Mouse (Mus musculus): Measurements from ENCODE around the gene Lpar2.

Lpar2 gene

DNA sequence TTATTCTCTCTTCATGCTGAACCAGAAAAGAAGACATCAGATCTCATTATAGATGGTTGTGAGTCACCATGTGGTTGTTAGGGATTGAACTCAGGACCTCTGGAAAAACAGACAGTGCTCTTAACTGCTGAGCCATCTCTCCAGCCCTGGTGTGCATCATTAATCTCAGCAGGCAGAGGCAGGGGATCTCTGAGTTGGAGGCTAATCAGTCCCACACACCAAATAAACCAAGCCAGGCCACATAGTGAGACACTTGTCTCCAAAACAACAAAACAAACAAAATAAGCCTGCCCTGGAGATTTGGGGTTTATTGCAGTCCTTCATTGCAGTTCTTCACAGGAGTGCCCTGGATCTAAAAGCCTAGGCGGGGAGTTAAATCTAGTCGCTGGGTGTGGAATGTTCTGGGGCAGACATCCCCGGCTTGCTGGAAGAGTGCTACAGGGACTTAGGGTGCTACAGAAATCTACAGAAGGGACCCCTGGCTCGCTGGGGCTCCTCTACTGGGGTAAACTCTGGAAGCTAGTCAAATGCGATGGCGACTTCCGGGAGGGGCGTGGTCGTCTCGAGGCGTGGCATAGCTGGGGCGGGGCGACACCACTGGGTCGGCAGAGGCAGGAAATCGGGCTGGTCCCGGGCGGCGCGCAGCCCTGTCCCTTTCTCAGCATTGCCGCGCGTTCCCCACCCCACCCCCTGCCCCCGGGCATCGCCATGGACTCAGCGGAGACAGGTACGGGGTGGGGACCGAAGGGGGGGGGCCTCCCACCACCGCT, 13.9 kb upstream of the Lpar2 start, which contains the start of gene Gmip:
TSS of gene Gmip (plus strand) at position 586 of the 770 bp plus-strand sequence.
- peak; percentile 85 for DNase-seq

DNA sequence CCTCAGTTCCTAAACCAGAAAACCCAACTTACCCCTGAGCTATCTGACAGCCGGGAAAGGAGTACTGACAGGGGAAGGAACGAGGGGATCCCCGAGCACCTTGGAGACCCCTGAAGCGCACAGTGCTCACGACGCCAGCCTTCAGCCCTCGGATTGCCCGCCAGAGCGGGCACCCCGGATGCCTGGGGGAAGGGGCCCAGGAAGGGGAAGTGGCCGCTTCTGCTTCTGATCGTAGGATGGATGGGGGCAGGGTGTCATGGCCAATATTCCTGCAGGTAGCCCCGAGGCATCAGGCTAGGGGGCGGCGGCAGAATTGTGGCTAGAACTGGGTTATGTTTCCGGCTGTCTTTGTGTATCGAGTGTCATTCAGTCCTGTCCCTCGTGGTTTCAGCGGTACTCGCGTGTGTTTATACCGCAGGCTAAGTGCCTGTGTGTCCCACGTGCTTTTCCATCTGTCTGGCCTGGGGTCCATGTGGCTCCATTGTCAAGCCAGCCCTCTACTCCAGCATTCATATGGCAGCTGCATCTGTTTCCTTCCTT, 13.3 kb upstream of the Lpar2 start:
- DNase-seq, result no peak

DNA sequence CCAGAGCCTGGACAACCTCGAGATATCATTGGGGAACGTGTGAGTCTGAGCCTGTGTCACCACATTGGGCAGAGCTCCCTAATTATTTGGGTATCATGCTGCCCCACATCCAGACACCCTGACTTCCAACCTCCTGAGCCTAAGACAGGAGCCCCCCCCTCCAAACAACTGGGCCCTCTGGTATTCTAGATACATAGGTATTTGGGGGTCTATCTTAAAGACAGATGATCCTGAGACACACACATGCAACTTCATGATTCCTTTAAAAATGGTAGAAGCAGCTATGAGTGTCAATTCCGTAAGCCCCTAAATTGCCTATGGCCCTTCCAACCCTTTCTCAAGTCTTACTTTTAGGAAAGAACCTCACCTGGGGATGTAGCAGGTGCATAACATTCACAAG, 12.4 kb upstream of the Lpar2 start:
- no peak for DNase-seq

DNA sequence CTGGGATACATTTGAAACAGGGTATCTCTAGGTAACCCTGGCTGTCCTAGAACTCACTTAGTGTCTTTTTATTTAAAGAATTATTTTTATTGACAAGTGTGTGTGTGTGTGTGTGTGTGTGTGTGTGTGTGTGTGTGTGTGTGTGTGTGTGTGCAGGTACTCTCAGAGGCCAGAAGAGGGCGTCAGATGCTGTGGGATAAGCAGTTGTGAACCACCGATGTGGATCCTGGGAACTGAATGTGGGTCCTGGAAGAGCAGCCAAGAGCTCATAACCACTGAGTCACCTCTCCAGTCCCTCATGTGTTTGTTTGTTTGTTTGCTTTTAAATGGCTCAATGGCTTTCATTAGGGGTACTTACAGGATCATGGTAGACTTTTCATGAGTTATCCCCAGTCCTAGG, 7.3 kb upstream of the Lpar2 start:
- DNase-seq, result no peak

DNA sequence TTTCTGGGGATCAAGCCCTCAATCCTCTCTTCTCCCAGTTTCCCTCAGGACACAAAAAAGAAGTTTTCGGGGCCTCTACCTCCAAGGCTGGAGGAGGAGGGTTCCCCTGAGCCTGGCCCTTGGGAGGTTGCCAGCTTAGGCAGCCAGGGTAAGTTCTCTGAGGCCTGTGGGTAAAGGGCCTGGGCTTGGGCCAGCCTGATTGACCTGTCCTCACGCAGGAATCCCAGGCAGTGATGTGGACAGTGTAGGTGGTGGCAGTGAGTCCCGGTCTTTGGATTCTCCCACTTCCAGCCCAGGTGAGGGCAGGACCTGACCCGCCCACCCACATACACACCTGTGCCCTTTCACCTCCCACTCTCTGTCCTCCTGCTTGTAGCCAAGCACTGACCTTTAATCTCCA, 6.8 kb upstream of the Lpar2 start:
- DNase-seq, result peak; percentile 49

DNA sequence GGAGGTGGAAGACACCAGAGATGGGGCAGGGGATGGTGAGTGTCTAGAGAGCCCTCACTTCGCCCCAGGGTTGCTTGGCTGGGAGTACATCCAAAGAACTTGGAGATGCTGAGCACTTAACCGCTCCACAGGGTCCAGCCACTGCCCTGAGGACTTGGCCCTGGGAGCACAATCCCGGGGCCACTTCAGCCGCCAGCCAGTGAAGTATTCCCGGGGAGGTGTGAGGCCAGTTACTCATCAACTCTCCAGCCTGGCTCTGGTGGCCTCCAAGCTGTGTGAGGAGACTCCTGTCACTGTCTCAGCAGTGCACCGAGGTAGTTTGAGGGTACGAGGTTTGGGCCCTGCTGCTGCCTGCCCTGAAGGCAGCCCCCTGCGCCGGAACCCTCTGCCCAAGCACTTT, 1.8 kb upstream of the Lpar2 start:
- peak; percentile 90 for DNase-seq

DNA sequence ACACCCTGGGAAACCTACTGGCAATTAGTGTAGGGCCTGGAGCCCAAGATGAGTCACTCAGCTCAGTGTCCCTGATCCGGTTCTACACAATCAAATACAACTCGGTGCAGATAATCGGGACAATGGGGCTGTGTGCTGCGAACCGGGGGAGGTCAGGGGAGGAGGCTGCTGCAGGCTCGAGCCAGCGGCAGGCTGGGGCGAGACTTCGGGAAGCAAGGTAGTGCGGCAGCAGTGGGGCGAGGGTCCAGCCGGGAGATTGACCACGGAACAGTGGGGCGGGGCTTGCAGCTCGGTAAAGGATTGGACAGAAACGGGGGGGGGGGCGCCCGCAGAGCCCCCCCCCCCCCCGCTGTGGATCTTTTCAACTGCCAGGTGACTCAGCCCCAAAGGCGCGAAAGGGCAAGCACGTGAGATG, 251 bp upstream of the Lpar2 start:
- DNase-seq, result peak; percentile 45

DNA sequence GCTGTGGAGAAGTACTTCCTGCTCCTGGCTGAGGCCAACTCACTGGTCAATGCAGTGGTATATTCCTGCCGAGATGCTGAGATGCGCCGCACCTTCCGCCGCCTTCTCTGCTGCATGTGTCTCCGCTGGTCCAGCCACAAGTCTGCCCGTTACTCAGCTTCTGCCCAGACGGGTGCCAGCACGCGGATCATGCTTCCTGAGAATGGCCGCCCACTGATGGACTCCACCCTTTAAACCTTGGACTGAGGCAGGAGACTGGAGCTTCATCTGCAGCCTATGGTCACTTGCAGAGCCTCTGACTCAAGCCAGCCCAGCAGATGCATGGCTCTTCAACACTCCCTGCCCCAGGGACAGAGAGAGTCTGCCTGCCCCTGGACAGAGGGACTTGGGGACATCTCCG, 4.1 kb downstream of the Lpar2 start:
- peak; percentile 67 for DNase-seq

DNA sequence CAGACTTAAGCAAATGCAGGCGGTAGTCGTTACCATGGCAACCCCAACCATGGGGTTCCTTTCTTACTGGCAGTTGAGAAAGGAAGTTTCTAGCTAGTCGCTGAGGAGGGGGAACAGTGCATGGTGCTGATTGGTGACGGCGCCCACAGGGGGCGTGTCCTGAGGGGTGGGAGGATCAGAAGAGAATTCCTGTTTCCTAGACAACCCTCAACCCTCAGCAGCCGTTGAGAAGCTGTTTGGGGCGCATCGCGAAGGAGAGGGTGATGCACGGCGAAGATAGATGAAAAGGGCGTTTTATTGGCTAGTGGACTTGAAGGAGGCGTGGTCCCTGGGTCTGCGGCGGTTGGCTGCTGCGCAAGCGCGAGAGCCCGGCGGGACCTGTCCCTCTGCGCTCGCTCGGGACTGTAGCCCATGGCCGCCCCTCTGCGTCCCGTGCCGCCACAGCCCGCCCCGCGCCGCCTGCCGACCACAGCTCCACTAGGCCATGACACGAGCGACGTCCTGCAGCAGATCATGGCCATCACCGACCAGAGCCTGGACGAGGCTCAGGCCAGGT, 10.1 kb downstream of the Lpar2 start, which contains the start of gene Pbx4:
TSS of gene Pbx4 (plus strand) at position 194 of the 556 bp plus-strand sequence.
- DNase-seq, result peak; percentile 79

DNA sequence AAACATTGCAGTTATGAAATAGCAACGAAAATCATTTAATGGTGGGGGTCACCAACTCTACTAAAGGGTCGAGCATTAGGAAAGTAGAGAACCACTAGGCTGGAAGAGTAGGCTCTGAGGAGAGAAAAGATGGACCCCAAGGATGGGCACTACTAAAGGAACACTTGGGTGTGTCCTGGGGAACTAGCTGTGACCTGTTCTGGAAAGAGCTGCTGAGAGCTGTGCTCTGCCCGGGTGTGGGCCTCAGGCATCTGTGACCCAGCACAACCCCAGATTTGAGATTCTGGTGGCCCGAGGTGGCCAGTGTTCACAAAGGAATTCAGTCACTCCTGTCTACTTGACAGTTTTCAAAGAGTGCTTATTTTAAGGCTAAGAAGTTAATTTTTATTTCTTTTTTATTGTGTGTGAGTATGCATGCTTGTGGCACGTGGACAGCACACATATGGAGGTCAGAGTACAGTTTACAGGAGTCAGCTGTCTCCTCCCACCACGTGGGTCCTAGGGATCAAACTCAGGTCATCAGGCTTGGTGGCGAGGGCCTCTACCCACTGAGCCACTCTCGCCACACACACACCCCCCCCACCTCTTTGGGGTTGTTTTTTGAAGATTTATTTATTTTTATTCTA, 14.9 kb downstream of the Lpar2 start:
- peak; percentile 78 for DNase-seq

DNA sequence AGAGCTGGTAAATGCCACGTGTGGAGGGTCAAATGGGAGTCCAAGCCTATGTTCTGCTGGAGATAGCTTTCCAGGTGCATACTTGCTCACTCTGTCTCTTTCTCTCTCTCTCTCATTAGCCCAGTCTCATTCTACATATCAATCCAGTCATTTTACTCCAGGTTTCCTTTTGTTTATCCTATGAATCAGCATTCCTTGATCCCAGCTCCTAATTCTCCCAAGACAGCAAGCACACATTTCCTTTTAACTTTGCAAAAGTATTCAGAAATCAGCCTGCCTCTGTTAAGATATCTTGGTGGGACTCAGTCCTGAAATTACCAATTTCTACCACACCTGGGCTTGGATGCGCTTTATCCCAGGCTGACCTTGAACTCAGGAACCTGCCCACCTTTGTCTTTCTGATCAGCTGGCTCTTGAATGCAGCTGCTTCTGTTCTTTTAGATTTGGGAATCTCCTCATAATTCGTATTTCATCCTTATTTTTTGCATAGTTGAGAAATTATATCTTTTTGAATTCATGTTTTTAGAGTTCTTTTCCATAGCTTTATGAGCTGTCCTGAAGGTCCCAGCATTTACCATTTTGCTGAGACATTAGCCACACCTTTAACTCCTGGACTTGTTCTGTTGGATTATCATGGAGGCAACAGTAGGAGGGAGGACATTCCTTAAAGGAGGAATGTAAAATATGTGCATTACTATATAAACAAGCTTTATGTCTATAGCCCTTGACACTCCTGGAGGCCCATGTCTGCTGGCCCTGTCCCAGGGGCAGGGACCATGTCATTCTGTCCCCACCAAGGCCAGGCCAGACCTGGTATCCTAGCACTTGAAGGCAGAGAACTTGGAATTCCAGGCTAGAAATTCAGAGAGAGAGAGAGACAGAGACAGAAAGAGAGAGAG, 25.2 kb downstream of the Lpar2 start:
- no peak for DNase-seq

DNA sequence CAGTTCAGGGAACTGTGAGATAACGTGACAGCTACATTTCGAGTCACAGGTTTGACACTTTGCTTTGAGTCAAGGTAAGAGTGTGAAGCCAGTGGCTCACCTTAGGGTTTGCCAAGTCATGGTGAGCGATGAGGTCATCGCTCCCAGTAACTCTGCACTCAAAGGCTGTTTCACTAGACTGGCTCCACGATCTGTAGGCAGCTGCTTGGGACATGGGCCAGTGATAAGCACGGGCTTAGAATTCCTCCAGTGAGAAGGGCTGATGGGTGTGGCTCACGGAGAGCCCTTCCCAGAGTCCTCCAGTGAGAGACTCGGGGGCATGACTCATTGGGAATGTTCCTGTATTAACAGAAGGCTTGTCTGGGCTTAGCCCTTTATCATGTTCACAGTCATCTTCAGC, 26.7 kb downstream of the Lpar2 start:
- no peak for DNase-seq

DNA sequence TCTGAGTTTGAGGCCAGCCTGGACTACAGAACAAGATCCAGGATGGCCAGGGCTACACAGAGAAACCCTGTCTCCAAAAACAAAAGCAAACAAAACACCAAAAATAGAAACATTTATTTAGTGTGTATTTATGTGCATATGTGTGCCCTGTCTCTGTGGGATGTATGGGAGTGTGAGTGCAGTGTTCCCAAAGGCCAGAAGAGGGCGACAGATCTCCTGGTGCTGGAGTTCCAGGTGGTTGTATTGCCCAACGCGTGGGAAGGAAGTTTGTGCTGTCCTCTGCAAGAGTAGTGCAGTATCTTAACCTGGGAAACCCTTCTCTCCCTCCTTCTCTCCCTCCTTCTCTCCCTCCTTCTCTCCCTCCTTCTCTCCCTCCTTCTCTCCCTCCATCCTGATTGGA, 27.7 kb downstream of the Lpar2 start:
- DNase-seq, result no peak

DNA sequence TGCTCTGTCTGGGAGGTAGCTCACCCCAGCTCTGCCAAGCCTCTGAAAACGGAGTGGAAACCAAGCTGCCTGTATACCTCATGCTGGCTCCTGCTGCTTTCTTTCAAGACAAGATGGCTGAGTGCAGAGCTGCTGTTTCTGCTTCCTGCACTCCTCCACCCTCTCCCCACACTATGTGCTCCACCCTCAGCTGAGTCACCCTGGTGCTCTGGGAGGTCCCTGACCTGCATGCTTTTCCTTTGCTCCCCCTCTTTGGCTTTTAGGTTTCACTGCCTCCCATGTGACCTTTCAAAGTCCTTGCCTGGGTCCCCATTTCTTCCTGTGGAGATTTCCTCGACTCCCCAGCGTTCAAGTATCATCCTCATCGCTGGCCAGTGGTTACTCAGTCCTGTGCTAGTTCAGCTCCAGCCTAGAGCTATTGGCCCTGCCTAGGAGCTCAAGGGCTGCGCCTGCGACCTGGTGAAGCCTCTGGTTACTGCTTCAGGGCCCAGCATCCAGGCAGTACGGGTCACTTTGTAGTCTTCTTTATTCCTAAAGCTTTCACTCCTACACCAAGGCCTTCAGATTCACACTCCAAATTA, 28.8 kb downstream of the Lpar2 start:
- DNase-seq, result no peak

DNA sequence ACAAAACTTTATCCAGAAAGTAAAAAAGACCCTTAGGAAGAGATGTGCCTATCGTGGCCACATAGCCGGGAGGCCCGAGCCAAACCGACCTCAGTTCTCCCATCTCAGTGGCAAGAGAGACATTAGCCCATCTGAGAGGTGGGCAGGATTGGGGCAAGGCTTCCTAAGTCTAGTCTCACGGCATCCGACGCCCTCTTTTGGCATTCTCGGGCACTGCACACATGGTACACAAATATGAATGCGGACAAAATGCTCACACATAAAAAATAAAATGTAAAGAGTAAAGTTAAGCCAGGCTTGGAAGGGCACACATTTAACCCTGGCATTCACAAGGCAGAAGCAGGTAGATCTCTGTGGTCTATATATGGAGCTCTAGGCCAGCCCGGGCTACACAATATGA, 31.6 kb downstream of the Lpar2 start:
- DNase-seq, result no peak

DNA sequence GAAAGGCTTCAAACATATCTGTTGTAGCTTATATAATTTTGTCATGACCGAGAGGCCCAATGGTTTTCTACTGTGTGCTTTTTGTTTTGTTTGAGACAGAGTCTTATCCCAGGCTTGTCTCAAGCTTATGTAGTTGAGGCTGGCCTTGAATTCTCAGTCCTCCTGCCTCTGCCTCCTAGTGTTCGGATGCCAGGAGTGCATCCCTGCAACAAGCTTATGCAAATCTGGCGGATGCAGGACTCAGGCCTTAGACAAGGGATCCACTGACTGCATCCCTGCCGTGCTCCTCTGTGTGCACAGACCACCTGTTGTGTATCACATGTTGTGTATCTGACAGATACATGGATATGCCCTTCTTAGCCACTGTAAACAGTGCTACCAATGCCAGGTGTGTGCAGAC, 38.6 kb downstream of the Lpar2 start:
- no peak for DNase-seq

DNA sequence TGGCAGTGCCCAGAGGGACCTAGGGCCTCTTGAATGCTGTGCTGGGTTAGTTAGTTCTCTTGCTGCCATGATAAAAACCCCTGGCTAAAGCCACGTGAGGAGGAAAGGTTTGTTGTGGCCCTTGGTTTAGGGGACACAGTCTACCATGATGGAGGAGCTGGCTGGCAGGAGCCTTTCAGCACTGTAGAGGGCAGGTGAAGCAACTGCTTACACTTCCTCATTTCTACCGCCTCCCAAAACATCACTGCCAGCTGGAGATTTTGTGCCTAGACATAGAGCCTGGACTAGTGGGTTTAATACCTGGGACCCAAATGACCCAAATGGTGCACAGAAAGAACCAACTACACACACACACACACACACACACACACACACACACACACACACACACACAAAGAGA, 39.0 kb downstream of the Lpar2 start:
- no peak for DNase-seq

DNA sequence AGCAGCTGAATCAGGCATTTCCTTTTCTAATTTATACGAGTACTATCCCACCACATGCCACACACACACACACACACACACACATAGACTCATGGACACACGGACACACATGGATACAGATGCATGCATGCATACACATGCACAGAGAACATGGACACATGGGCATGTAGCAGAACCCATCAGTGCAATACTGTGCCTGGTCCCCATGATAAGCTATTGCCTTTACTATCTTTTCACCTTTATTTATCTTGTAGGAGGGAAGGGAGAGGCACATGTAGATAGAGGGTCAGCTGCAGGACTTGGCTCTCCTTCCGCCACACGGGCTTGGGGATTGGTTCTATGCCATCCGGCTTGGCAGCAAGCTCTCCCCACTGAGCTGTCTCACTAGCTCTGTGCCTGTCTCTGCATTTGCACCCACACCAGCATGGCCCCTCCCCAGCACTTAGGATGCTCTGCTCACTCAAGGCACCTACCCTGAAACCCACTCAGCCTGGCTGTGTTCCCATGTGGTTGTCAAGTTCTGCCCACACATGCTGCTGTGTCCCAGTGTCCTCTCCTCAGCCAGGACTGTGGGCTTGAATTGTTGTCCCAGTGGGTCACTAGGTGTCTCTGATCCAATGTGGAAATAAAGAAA, 41.3 kb downstream of the Lpar2 start:
- no peak for DNase-seq

DNA sequence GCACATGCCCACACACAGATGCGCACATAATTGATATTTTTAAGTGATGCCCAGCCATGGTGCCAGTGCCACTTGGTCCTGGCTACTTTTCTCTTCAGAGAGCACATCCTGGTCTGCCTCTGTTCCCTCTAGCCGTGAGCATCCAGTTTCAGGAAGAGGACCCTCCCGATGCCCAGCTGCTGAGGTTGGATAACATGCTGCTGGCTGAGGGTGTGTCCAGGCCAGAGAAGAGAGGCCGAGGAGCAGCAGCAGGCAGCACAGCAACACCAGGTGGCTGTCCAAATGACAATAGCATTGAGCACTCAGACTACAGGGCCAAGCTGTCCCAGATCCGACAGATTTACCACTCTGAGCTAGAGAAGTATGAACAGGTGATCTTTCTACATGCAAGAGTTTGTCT, 42.0 kb downstream of the Lpar2 start:
- DNase-seq, result no peak

DNA sequence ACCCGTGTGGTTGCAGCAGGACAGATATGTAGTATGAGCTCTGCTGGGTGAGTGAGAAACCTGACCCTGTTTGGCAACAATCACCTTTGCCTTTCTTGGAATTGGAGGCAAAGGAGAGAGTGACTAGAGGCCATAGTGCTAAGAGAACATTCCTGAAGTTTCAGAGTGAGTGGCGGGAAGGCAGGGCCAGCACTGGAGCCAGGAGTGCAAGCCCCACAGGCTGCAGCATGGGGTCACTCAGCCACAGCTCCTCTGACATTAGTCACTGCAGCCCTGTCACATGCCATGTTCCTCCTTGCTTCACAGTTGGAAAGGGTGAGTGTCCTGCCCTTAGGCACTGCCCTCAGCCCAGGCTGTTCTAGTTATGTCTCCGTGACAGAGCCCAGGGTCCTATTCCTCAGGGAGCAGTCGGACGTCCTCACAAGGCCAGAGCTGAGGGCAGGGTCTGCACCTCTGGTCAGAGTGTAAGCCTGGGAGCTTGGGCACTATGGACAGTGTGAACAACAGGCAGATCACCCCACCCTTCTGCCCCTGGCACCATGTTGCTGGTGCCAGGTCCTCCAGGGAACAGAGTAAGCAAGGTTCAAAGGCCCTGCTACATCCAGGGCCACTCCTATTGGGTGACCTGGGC, 45.6 kb downstream of the Lpar2 start:
- DNase-seq, result no peak

DNA sequence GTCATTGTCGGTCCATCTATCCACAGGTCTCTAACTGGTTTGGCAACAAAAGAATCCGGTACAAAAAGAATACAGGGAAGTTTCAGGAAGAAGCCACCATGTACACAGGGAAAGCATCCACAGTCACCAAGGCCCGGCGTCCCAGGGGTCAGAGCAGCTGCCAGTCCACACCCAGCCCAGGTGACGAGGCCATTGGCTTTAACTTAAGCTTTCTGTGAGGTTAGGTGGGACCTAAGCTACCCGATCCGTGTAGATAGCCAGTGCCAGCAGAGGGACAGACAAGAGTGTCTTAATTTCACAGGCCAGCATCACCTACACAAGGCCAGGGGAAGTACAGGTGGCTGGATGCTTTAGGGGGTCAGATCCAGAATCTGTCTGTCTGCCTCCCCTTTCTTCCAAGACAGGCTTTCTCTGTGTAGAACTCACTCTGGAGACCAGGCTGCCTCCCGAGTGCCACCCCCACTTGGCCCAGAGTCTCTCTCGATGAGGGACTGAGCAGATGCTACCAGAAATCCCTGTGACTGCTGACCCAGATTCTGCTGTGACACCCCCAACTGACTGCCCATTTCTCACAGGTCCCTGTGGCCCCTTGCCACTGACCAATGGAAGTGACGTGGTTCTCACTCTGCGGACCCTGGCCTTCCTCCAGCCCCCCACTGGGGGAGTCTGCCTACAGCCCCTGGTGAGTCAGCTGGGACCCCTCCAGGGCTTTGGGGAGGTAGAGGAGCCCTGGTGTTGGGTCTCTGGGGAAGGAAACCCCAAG, 48.0 kb downstream of the Lpar2 start:
- no peak for DNase-seq

Measured in kidney, adult 9 months (tissue).